Mouse (Mus musculus) adrenal gland, postnatal 36 days (tissue): ENCODE data around the gene Gipr. TPM values are rescaled to one million over a fixed set of nuclear protein-coding genes. Genes with fewer than 3 reads are reported as not detected.

Source experiments
- DNase-seq, 2 experiments: peaks; one replicate each; pipeline ENCODE4 v3.0.0; 2021; ENCODE audit warnings: mixed read lengths in 1 of 2
- long read RNA-seq, 2 experiments: library from polyadenylated mRNA; stranded (forward); transcript quantifications; one replicate each; pipeline ENCODE4 v2.0.0; 2021; ENCODE audit warnings: borderline sequencing depth in 2 of 2
- total RNA-seq, 2 experiments: library from RNA; stranded (reverse); gene quantifications; 2 replicates each; pipeline ENCODE4 v1.2.3; 2021

Gene Gipr
- total RNA-seq = under 1 TPM; 0.40 to 0.56 TPM
- long read RNA-seq, experiment 1 = 0 reads
- long read RNA-seq, experiment 2 = 0 reads

- DNase-seq = no peak
Observed at GRCm38 (mm10) chr7:19165656-19166423, at the start of gene Gipr. Gene Gipr, minus strand, starts transcription at chr7:19166127.

- no peak for DNase-seq
Observed at GRCm38 (mm10) chr7:19214940-19215339, 49.0 kb upstream of the Gipr start.

- DNase-seq = no peak
Observed at GRCm38 (mm10) chr7:19214369-19214768, 48.4 kb upstream of the Gipr start.

GRCm38 (mm10) chr7:19213385-19213784 is 47.5 kb upstream of the Gipr start:
- DNase-seq = no peak

GRCm38 (mm10) chr7:19211996-19212755 is 46.2 kb upstream of the Gipr start, which contains the start of gene Gpr4:
Gene Gpr4, plus strand, starts transcription at chr7:19212538.
- DNase-seq = peak; percentile 67 to 84

- no peak for DNase-seq
Observed at GRCm38 (mm10) chr7:19211041-19211675, 45.2 kb upstream of the Gipr start.

GRCm38 (mm10) chr7:19210010-19210409 is 44.1 kb upstream of the Gipr start:
- DNase-seq = no peak

- peak; percentile 43 to 55 for DNase-seq
Observed at GRCm38 (mm10) chr7:19209494-19209893, 43.6 kb upstream of the Gipr start.

- peak; percentile 45 to 65 for DNase-seq
Observed at GRCm38 (mm10) chr7:19208944-19209472, 43.1 kb upstream of the Gipr start.

GRCm38 (mm10) chr7:19208201-19208910 is 42.4 kb upstream of the Gipr start:
- DNase-seq = no peak

- no peak for DNase-seq
Observed at GRCm38 (mm10) chr7:19202065-19202850, 36.3 kb upstream of the Gipr start.

GRCm38 (mm10) chr7:19201660-19202059 is 35.7 kb upstream of the Gipr start:
- no peak for DNase-seq

GRCm38 (mm10) chr7:19197985-19198384 is 32.1 kb upstream of the Gipr start:
- DNase-seq = peak; percentile 46 to 51

- peak; percentile 45 to 55 for DNase-seq
Observed at GRCm38 (mm10) chr7:19196676-19197075, 30.7 kb upstream of the Gipr start.

- no peak for DNase-seq
Observed at GRCm38 (mm10) chr7:19194676-19195075, 28.7 kb upstream of the Gipr start.

- DNase-seq = no peak
Observed at GRCm38 (mm10) chr7:19184758-19185157, 18.8 kb upstream of the Gipr start.

GRCm38 (mm10) chr7:19184250-19184649 is 18.3 kb upstream of the Gipr start:
- DNase-seq = no peak

- DNase-seq = peak; percentile 71 to 84
Observed at GRCm38 (mm10) chr7:19180862-19181429, 15.0 kb upstream of the Gipr start.

- DNase-seq = no peak
Observed at GRCm38 (mm10) chr7:19179936-19180335, 14.0 kb upstream of the Gipr start.

GRCm38 (mm10) chr7:19179173-19179572 is 13.2 kb upstream of the Gipr start:
- peak; percentile 84 to 86 for DNase-seq
